Mouse (Mus musculus) v-Abl transformed pro-B cells (cell line): ENCODE measurements around the gene U2surp.

ENCODE experiments used
- in situ Hi-C, 2 experiments: fragments of 400-800 bp; cut with MboI; formaldehyde crosslinking; loops; one replicate each; pipeline ENCODE4 v1.15.1; 2025; ENCODE audit not compliant: unreplicated experiment in 2 of 2

U2surp gene

DNA sequence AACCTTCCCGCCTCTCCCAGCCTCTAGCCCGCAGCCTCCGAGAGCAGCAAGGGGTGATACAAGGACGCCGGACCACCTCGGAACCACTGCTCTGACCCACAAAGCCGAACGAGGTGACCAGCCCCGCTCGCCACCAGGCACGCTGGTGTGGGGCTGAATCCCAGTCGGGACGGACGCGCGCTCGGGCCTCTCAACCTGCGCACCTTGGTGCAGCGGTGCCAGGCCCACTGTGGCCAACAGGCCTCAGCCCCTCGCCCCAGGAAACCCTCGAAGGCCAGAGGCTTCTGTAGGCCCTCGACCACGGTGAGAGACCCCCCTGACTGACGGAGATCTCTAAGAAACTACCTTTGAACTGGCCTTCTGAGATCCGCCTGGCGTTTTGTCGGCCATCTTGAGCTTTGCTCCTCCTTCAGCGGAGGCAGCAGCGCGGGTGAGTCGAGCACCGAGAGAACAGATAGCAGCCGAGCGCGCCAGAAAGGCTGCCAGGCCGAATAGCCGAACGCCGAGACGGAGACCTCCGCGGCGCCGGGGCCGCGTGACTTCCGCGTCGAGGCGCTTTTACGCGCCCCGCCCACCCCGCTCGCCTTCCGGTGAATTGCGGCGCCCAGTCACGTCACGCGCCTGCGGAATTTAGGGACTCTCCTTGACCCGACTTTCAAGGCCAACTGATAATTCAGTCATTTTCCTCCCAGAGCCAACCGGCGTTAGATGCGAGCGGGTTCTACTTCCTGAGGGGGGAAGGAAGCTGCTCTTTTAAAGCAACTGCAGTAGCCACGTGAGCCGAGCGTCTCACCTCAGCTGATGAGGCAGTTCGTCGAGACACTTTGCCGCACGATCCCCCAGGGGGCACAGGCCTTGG lies at the start of gene U2surp:
Gene U2surp (minus strand): TSS at position 525 of the 859 bp plus-strand sequence.
- in situ Hi-C loops: loop anchor here in 1 of 2 experiments (25.0 kb wide), 2 partner anchors 974 to 1601 kb away; partner anchors contain the start of genes 1190002N15Rik and Slc25a36

DNA sequence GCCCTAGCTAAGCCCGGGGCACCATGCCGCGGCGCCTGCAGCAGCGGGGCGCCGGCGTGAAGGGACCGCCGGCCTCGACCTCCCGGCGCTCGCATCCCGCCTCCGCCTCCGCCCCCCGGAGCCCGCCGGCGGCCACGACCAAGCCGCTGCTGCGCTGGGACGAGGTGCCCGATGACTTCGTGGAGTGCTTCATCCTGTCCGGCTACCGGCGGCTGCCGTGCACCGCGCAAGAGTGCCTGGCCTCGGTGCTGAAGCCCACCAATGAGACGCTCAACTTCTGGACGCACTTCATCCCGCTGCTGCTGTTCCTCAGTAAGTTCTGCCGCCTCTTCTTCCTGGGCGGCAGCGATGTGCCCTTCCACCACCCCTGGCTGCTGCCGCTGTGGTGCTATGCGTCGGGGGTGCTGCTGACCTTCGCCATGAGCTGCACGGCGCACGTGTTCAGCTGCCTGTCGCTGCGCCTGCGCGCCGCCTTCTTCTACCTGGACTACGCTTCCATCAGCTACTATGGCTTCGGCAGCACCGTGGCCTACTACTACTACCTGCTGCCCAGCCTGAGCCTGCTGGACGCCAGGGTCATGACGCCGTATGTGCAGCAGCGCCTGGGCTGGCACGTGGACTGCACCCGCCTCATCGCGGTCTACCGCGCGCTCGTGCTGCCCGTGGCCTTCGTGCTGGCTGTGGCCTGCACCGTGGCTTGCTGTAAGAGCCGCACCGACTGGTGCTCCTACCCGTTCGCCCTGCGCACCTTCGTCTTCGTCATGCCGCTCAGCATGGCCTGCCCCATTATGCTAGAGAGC lies 48.3 kb upstream of the U2surp start:
- in situ Hi-C loops: no loop called here

DNA sequence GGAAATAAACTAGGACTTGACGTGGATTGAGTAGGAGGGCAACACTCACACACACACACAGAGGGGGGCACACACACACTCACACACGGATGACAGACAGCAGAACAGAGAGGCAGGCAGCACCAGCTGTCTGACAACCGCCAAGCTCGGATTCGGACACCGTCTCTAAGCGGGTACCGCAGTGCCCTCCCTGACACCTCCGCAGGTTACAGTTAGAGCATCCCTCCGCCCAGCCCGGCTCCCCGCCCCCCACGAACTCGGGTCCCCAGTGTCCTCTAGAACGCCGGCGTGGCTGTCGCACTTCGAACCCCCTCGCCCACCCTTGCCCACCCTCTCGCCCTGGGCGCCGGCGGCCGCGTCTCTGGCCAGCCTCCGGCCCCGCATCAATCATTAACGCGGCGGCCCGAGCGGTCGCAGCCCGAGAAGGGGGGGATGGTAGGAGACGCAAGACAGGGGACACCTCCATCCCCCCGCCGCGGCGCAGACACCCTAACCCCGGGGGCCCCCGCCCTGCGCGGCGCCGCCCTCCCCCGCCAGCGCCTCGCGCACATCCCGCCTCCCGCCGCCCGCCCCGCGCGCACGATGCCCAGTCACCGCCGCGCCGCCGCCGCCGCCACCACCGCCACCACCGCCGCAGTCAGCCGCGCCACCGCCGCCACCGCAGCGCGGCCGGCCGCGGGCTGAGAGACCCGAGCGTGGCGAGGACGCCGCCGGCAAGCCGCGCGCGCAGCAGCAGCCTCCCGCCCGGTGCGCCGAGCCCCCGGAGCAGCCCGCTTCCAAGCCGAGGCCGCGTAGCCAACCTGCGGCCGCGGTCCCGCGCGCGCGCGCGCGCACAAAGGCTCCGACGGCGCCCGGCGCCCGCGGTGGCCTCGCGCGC lies 47.5 kb upstream of the U2surp start, which contains the start of gene Paqr9:
Gene Paqr9 (plus strand): TSS at position 599 of the 877 bp plus-strand sequence.
- in situ Hi-C loops: no loop called here

DNA sequence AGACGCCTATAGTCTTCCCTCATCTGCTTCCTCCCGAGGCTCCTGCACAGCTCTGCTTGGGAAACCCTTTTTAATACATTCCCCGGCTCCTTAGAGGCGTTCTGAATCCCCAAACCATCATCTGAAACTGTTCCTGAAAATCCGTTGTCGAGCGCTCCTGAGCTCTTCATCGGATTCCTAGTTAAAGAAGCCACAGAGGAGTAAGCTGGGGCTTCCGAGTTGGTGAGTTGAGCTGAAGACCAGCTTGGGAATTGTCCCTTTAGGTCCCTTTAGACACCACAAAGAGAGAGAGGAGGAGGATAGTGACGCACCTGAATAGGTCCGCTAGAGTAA lies 46.9 kb upstream of the U2surp start:
- in situ Hi-C loops: no loop called here

DNA sequence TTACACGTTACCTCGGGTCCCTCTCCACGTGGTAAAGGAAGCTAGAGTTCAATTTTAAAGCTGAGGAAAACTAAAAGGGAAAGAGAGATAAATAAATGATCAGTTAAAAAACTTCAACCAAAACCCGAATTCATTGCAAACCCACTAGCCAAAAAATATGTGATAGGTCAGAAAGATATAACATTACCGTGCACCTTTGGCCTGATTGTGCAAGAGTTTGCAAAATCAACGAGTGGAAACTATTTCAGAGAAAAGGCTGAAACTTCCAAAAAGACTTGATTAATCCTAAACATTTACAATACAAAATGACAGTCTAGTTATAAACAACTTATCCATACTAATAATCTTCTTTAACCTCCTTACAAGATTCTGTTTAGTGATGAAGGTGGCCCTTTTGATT lies 45.9 kb upstream of the U2surp start:
- in situ Hi-C loops: no loop called here

DNA sequence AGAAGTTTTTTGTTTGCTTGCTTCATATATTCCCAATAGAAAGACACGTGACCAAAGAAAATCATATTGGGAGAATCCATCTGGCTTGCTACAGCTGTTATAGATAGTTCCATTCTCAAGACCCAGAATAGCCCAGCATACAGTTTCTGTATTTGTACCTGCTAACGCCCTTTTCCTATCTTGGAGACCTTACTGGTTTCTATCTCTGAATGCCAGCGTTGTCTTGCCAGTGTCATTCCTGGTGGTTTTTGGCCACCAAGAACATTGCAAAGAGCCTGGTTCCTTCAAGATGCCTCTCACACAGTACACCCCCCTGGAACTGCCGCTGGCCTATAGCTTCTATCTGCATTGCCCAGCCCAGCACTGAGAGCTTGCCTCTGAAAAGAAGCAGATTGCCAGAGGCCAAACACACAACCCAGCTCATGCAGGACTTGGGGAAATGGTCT lies 44.3 kb upstream of the U2surp start:
- in situ Hi-C loops: no loop called here

DNA sequence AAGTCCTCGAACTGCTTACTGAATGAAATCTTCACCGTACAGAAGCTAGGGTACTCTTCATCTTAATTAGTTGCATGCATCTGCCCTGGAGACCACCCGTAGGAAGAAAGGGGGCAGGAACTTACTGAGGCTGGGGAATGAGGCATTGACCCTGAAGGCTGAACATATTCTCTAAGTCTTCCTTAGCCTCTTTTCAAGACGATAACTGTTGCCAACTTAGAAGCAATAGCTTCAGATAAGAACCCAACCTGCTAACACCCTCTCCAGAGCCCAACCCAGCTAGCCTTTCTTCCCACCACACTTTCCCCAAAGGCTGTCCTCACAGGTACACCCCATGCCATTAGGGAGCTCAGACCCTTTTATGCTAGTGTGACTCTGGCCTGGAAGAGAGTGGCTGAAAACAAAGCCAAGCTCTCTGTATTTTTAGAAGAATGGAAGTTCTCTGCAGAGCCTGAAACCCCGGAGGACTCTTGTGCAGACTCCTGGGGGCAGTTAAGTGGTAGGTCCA lies 43.5 kb upstream of the U2surp start:
- in situ Hi-C loops: no loop called here

DNA sequence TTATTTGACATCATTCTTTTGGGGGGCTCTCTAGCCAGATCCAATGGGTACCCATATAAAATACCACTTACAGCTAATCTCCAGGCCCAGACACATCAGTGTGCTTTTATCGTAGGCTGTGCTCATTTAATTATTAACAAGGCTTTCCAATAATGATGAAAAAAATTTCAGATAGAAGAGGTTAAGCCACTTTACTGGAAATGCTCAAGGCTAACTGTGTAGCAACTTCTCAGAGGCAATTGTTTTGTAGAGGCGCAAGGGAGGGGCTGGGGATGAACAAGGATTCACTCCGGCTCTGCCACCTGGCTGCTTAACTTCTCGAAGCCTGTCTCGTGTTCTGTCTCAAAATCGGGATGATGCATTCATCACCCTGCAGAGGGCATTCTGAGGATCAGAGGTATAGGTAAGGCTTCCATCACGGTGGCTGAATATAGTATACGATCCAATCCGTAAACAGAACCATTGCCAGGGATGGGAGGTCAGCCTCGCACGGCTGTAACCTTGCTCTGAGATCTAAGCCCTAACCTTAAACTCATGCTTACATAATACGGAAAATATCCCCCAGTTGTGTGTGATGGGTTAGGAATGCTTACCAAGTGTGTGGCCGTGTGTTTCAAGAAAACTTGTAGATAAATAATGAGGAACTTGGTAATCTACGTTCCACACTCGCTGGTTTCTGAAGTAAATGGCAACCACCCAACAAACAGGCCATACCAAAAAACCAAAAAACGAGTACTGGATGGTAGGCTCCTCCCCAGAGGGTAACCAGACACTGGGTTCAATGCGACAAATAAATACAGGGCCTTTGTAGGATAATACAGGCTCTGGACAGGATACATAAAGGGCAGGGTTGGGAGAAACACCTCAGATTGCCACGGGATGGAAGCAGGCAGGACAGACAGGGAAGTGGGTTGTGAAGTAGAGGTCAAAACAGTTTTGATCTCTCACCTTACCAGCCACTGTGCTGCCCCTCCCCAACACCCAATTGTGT lies 42.7 kb upstream of the U2surp start:
- in situ Hi-C loops: no loop called here

DNA sequence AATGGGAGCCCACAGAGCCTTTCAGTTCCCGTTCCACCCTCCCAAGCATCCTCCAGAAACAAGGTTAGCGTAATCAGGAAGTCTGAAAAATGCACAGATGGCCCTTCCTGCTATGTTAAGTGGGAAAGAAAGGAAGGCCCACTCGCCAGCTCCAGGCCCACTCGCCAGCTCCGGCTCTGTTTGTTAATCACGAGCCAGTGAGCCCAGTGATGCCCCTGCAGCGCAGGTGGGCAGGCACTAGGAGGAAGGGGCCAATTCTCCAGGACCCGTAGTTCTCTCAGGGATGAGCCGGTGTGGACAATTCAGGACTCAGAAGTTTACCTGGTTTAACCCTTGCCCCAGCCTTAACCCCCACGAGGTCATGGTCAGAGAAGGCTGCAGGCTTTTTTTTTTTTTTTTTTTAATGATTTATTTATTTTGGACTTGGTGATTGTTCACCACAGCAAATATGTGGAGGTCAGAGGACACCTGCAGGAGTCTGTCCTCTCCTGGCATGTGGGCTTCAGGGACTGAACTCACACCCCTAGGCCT lies 40.4 kb upstream of the U2surp start:
- in situ Hi-C loops: no loop called here

DNA sequence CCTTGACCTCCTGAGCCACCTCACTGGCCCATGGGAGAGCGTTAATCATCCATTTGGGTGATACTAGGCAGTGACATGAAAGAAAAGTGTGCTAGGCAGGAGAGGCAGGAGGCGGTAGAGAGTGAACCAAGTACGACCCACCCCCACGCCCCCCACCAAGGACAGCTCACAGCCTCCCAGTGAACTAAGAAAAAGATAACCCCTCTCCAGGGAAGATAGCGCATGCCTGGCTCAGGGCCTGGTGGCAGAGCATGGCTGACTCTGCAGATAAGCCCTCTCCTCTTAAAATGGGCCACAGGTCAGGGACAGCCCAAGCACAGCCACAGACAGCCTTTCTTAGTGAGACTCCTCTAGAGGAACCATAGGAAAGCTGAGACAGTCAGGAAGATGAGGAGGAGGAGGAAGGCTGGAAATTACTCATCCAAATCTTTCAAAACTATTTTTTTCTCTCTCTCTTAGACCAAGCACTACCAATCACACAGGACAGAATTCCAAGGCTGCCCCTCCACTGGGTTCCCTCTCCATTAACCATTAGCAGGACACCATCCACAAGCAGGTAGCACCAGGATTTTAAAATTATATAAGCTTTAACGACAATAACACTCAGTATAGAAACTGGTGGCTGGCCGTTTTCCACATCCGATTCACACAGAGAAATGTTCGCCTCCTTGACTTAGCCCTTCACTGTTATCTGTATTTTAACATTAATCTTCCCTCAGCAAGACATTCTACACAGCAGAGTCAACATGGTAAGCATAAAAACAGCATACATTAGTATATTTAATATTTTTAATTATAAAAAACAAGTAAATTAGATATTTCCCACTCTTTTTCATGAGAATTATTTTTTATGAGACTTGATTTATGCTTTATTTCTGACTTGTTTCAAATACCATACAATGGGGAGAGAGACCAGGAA lies 39.3 kb upstream of the U2surp start:
- in situ Hi-C loops: no loop called here

DNA sequence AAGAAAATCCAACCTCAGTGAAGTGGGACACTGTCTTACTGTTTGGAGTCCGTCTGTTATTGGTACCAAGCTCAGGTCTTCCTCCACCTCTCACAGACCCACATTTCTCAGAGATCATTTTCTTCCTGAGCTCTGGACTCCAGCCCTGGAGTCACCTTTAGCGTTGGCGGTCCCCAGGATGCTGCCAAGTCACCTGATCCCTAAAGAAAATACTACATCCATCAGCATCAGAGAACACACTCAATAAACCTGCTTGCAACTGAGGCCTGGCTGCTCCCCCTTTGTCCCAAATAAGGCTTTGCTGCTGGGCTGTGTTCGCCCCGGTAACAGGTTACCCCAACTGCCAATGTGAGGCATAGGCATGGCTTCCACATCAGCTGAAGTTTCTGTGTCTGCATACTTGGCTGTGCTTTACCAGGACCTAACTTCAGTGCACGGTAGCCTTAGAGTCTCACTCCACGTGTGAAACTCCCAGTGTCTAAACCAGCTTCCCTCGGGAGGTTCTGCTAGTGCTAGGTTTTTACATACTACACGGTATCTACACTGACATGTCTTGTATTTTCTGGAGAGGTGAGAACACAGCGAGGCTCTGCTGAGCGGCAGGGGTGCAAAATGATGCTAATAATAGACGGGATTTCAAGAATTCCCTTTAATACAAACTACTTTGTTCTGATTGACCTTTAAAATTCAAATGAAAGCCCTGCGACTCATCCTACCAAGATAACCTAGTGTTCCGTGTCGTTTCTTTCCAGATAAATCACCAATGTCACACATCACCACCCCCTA lies 38.0 kb upstream of the U2surp start:
- in situ Hi-C loops: loop anchor here in 1 of 2 experiments (25.0 kb wide), 1 partner anchor 1287 kb away; no protein-coding TSS in a partner anchor

DNA sequence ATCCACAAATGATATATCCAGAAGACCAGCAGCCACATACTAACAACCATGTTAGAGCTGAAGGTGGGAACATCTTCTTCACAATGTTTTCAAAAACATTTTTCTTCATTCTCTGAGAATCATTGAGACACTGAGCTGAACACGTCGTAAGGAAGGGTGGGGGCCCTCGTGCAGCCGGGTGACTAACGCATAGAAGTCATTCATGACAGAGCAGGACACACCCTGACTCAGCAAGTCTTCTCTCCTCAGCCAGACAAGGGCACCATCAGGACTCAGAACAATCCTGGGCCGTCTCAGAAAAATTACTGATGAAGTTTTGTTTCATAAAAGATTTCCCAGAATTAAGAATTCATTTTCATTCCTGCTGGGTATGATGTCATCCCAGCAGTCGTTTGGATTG lies 34.9 kb upstream of the U2surp start:
- in situ Hi-C loops: loop anchor here in 1 of 2 experiments (25.0 kb wide), 1 partner anchor 1291 kb away; no protein-coding TSS in a partner anchor

DNA sequence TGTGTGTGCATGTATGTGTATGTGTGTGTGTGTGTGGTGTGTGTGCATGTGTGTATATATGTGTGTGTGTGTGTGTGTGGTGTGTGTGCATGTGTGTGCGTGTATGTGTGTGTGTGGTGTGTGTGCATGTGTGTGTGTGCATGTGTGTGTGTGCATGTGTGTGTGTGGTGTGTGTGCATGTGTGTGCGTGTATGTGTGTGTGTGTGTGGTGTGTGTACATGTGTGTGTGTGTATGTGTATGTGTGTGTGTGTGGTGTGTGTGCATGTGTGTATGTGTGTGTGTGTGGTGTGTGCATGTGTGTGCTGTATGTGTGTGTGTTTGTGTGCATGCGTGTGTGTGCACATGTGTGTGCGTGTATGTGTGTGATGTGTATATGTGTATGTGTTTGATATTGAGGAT lies 32.8 kb upstream of the U2surp start:
- in situ Hi-C loops: loop anchor here in 1 of 2 experiments (25.0 kb wide), 1 partner anchor 1293 kb away; no protein-coding TSS in a partner anchor

DNA sequence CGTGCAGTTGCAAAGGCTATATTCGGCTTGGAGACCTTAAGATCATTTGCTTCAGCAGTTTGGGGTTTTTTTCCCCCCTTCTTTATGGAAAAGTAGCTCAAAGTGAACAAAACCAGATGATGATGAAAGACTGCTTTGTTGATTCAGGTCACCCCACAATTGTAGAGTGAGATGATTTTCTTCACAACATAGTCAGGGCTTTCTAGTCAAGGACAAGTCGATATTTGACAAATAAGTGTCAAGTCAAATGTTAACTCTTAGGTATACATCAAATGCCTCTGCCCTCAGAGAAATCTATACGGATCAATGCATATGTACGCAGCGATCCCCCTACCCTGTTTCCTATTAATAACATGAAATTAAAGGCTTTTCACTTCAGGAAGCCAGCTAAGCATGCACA lies 30.7 kb upstream of the U2surp start:
- in situ Hi-C loops: loop anchor here in 1 of 2 experiments (25.0 kb wide), 1 partner anchor 1295 kb away; no protein-coding TSS in a partner anchor

DNA sequence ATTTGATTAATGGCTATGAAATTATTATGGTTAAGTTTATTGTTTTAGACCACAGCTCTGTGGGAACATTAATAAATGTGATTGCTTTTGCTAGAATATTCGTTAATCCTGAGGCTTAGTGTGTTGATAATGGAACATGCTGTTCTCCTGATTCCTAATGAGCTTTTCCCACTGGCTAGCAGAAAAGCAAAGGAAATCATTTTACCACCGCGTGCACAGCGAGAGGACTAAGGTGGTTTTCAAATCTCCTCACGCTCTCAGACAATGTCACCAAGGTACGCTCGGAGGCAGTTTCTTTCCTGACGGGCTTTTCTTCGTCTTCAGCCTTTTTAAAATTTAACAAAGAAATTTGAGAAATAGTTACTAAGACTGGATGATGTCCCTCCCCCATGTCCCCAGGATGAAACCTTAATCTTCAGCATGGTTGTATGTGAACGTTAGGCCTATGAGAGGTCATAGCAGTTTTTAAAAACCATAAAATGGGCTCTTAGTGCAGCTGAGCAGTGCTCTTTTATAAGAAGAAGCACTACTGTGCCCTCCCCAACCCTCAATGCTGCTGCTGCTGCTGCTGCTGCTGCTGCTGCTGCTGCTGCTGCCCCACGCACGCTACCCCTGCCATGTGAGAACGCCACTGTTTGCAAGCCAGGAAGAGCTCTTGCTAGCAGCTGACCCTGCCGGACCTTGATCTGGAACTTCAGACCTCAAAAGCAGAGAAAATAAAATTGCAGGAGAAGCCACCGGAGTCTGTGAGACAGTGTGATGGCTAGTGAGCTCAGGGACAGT lies 30.0 kb upstream of the U2surp start:
- in situ Hi-C loops: loop anchor here in 1 of 2 experiments (25.0 kb wide), 1 partner anchor 1295 kb away; no protein-coding TSS in a partner anchor

DNA sequence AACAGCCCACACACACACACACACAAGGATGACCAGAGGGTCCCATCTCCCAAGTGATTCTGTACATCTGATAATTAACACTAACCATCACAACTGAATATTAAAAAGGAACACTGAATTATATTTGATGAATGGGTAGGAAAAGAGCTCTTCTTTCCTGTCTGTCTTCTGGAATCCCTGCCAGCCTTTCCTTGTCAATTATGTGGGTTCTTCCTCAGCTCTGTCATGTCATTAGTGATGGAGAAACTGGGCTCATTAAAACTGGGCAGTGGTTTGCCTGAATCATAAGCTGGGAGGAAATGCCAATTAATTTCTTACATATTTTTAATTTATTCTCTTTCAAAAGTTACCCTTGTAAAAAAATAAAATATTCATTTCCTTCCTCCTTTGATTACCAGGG lies 29.4 kb upstream of the U2surp start:
- in situ Hi-C loops: loop anchor here in 1 of 2 experiments (25.0 kb wide), 1 partner anchor 1296 kb away; no protein-coding TSS in a partner anchor
